Mouse (Mus musculus): Measurements from ENCODE around the gene Ptgfrn. TPM values are rescaled to one million over a fixed set of nuclear protein-coding genes. Genes with fewer than 3 reads are reported as not detected.

Gene Ptgfrn
- polyA plus RNA-seq, 1 experiment = 1.0 TPM

DNA sequence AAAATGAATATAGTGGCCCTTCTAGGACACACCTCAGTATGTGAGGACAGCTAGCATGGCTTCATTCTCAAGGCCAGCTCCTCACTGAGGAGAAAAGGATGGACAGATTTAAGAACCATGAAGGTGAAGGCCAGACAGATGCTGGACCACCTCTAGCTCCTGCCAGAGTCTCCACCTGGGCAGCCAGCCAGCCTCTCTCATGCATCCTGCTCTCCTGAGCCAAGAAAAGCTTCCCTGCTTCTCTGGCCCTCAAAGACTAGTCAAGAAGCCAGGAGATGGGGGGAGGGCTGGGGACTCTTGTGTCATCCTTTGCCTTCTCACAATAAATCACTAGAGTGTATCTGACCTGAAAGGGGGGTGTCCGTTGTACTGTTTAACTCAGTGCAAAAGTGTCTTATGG lies 31.7 kb downstream of the Ptgfrn start:
- Histone ChIP-seq H3K27ac (ENCODE audit: control insufficient read depth, insufficient read depth, low read depth, low read length) (no peak overlapping the region), H3K27me3 (ENCODE audit: control insufficient read depth, insufficient read depth, low read length) (no peaks in the 10 kb centered on the region; the same call in 1 of the 2 replicates), H3K4me3 (ENCODE audit: control insufficient read depth, low read depth, low read length) (no peak overlapping the region), H3K36me3 (ENCODE audit: control insufficient read depth, insufficient read depth, low read length) (no peaks in the 10 kb centered on the region), H3K4me1 (ENCODE audit: control insufficient read depth, insufficient read depth, low read length) (no peaks in the 10 kb centered on the region)
- no peak for TF ChIP-seq POLR2A (IDR thresholded peaks at IDR 0.05; ENCODE audit: control insufficient read depth, low read depth, low read length)
- TF ChIP-seq CTCF (IDR thresholded peaks at IDR 0.05; ENCODE audit: control insufficient read depth, insufficient read depth, insufficient replicate concordance, low read depth, low read length) = no peak

DNA sequence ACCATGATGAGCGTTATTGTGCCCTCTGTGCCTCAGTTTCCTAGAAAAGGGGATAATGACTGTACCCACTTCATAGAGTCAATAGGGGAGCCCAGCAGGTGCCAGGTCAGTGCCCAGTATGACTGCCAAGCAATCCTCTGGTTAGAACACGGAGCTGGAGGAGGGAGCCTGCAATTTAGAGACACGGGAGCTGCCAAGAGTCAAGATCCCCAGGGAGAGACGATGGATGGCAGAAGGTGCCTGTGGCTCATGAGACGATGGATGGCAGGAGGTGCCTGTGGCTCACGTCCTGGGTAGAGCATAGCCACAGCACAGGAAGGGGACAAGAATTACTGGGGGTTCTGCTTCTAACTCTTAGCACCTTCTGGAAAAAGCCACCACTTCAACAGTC lies 32.4 kb downstream of the Ptgfrn start:
- Histone ChIP-seq H3K27me3 (ENCODE audit: control insufficient read depth, insufficient read depth, low read length) (no peaks in the 10 kb centered on the region), H3K27ac (ENCODE audit: control insufficient read depth, insufficient read depth, low read depth, low read length) (no peak overlapping the region), H3K4me3 (ENCODE audit: control insufficient read depth, low read depth, low read length) (no peak overlapping the region), H3K36me3 (ENCODE audit: control insufficient read depth, insufficient read depth, low read length) (no peaks in the 10 kb centered on the region), H3K4me1 (ENCODE audit: control insufficient read depth, insufficient read depth, low read length) (no peaks in the 10 kb centered on the region)
- TF ChIP-seq POLR2A (IDR thresholded peaks at IDR 0.05; ENCODE audit: control insufficient read depth, low read depth, low read length) (no peak), CTCF (IDR thresholded peaks at IDR 0.05; ENCODE audit: control insufficient read depth, insufficient read depth, insufficient replicate concordance, low read depth, low read length) (no peak)

DNA sequence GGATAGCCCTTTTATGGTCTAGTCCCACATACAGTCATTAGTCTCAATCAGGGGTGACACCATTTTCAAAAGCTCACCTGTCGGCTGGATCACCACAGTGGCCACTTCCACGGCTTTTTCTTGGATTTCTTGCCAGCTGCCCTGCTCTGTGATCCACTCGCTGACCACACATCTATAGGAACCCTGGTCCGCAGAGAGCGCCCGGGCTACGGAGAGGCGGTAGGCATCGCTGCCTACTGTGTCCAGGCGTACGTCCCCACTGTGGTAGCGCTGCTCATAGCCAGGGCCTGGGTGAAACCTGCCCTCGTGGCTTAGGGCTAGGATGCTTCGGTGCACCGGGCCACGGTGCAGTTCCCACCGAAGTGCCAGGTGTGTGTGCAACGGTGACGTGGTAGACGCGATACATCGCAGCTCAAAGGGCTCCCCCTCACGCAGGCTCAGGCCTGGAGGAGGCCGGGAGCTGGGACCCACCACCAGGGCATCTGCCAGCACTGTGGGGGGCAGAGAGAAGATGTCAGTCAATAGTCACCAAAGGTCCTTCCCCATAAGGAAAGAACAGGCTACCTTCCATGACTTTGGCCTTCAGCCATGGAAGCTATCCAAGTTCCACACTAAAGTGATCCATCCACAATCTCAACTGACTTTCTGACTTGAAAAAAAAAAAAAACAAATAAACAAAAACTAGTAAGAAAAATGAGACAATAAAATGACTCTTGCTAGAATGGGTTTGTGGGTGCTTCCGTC lies 32.9 kb downstream of the Ptgfrn start:
- Histone ChIP-seq H3K4me1 (ENCODE audit: control insufficient read depth, insufficient read depth, low read length) (no peaks in the 10 kb centered on the region), H3K27ac (ENCODE audit: control insufficient read depth, insufficient read depth, low read depth, low read length) (no peak overlapping the region), H3K36me3 (ENCODE audit: control insufficient read depth, insufficient read depth, low read length) (no peaks in the 10 kb centered on the region), H3K27me3 (ENCODE audit: control insufficient read depth, insufficient read depth, low read length) (no peaks in the 10 kb centered on the region), H3K4me3 (ENCODE audit: control insufficient read depth, low read depth, low read length) (no peak overlapping the region)
- no peak for TF ChIP-seq CTCF (IDR thresholded peaks at IDR 0.05; ENCODE audit: control insufficient read depth, insufficient read depth, insufficient replicate concordance, low read depth, low read length)
- TF ChIP-seq POLR2A (IDR thresholded peaks at IDR 0.05; ENCODE audit: control insufficient read depth, low read depth, low read length) = no peak

DNA sequence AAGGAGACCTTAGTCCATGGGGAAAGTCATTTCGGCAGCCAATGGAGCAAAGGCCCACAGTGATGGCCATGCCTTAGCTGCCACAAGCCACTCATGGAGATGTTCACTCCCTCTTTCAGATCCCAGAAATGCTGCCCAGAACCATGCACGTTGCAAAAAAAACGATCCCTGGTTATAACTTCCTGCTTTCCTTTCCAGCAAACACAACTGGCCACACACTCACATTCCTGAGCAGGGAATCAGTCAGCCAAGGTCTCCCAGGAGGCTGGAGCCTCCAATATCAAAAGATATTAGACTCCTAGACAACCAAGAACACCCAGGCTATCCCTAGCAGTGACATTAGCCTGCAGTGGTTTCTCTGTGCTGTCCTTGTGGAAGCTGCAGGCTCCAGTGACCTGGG lies 34.2 kb downstream of the Ptgfrn start:
- Histone ChIP-seq H3K36me3 (ENCODE audit: control insufficient read depth, insufficient read depth, low read length) (no peaks in the 10 kb centered on the region), H3K27ac (ENCODE audit: control insufficient read depth, insufficient read depth, low read depth, low read length) (no peak overlapping the region), H3K27me3 (ENCODE audit: control insufficient read depth, insufficient read depth, low read length) (no peaks in the 10 kb centered on the region), H3K4me3 (ENCODE audit: control insufficient read depth, low read depth, low read length) (no peak overlapping the region), H3K4me1 (ENCODE audit: control insufficient read depth, insufficient read depth, low read length) (no peaks in the 10 kb centered on the region)
- TF ChIP-seq CTCF (IDR thresholded peaks at IDR 0.05; ENCODE audit: control insufficient read depth, insufficient read depth, insufficient replicate concordance, low read depth, low read length) (no peak), POLR2A (IDR thresholded peaks at IDR 0.05; ENCODE audit: control insufficient read depth, low read depth, low read length) (no peak)

DNA sequence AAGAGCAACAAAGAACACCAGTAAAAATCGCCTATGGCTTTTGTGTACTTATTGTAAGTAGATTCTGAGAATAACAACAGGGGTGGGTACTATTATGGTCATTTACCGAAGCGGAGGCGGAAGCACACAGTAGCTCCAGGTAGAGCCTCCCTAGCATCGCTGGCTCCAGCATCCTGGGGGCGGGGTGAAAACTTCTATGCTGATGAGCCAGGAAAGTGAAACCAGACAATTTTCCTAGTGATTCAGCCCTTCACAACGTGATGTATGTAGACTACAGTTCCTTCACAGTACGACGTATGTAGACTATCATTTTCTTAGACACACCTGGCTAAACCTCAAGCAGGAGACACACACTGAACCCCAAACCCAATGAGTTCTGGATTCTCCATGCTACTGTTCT lies 36.7 kb downstream of the Ptgfrn start:
- Histone ChIP-seq H3K27ac (ENCODE audit: control insufficient read depth, insufficient read depth, low read depth, low read length) (no peak overlapping the region), H3K4me1 (ENCODE audit: control insufficient read depth, insufficient read depth, low read length) (no peaks in the 10 kb centered on the region), H3K4me3 (ENCODE audit: control insufficient read depth, low read depth, low read length) (no peak overlapping the region), H3K27me3 (ENCODE audit: control insufficient read depth, insufficient read depth, low read length) (no peaks in the 10 kb centered on the region), H3K36me3 (ENCODE audit: control insufficient read depth, insufficient read depth, low read length) (no peaks in the 10 kb centered on the region)
- TF ChIP-seq CTCF (IDR thresholded peaks at IDR 0.05; ENCODE audit: control insufficient read depth, insufficient read depth, insufficient replicate concordance, low read depth, low read length) (no peak), POLR2A (IDR thresholded peaks at IDR 0.05; ENCODE audit: control insufficient read depth, low read depth, low read length) (no peak)

DNA sequence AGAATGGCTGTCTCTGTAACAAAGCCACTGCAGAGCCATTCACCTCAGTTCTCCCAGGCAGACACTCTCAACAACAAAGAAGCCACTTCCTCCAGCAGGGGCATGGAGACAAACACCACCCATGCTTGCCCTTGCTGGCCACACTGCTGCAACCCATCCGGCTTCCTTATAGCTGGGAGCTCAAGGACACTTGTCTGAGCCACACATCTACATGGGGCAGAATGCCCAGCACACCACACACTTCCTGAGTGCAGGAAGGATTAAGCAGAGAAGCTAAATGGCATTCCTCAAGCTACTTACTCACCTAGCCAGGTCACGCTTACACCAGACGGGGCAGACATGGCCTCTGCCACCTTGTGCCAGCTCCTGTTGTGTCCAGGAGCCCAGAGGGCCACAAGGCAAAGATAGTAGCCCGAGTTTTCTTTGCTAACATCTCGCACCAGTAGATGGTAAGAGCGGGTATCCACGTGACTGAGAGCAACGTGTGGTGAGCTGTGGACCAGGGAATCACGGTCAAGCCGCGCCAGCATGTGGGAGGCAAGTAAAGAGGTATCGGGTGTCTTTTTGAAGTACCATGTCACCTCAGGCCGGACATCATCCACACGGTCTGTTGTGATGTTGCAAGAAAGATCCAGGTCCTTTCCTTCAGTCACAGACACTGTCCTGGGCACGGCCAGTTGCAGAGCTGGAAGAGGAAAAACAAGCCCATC lies 37.4 kb downstream of the Ptgfrn start:
- Histone ChIP-seq H3K4me3 (ENCODE audit: control insufficient read depth, low read depth, low read length) (no peak overlapping the region), H3K36me3 (ENCODE audit: control insufficient read depth, insufficient read depth, low read length) (no peaks in the 10 kb centered on the region), H3K27ac (ENCODE audit: control insufficient read depth, insufficient read depth, low read depth, low read length) (no peak overlapping the region), H3K27me3 (ENCODE audit: control insufficient read depth, insufficient read depth, low read length) (no peaks in the 10 kb centered on the region), H3K4me1 (ENCODE audit: control insufficient read depth, insufficient read depth, low read length) (no peaks in the 10 kb centered on the region)
- TF ChIP-seq CTCF (IDR thresholded peaks at IDR 0.05; ENCODE audit: control insufficient read depth, insufficient read depth, insufficient replicate concordance, low read depth, low read length) (no peak), POLR2A (IDR thresholded peaks at IDR 0.05; ENCODE audit: control insufficient read depth, low read depth, low read length) (no peak)

DNA sequence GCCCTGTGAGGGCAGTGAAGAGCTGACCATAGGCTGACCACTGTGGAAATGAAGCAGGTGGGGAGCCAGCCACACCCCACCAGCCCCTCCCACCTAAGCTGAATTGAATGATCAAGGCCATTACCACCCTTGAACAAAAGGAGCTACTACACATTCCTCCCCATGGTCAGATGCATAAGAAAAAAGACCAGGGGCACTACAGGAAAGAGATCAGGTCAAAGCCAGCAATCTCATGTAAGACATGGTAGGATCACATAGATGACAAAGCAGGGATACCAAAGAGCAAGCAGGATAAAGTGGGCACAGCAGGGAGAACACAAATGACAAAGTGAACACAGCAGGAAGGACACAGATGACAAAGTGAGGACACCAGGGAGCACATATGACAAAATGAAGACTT lies 38.5 kb downstream of the Ptgfrn start:
- TF ChIP-seq CTCF (IDR thresholded peaks at IDR 0.05; ENCODE audit: control insufficient read depth, insufficient read depth, insufficient replicate concordance, low read depth, low read length) (no peak), POLR2A (IDR thresholded peaks at IDR 0.05; ENCODE audit: control insufficient read depth, low read depth, low read length) (no peak)
- Histone ChIP-seq H3K27me3 (ENCODE audit: control insufficient read depth, insufficient read depth, low read length) (no peaks in the 10 kb centered on the region), H3K27ac (ENCODE audit: control insufficient read depth, insufficient read depth, low read depth, low read length) (no peak overlapping the region), H3K4me1 (ENCODE audit: control insufficient read depth, insufficient read depth, low read length) (no peaks in the 10 kb centered on the region), H3K4me3 (ENCODE audit: control insufficient read depth, low read depth, low read length) (no peak overlapping the region), H3K36me3 (ENCODE audit: control insufficient read depth, insufficient read depth, low read length) (no peaks in the 10 kb centered on the region)

All from testis, adult 2 months (tissue).